Mouse (Mus musculus) kidney, embryonic 14.5 days (tissue): ENCODE data around the gene Kif26b. TPM values are rescaled to one million over a fixed set of nuclear protein-coding genes. Genes with fewer than 3 reads are reported as not detected.

Experiments used
- ATAC-seq: fragments of 200-750 bp; cut with Nextera tagmentation; 2 replicates; pipeline ENCODE4 v1.8.0; 2017; ENCODE audit warnings: moderate number of reproducible peaks, mild to moderate bottlenecking, moderate TSS enrichment, moderate library complexity; ENCODE audit not compliant: low FRiP score, low TSS enrichment
- H3K27ac ChIP-seq: fragments of 300-500 bp; sonication (generic); 2 replicates; pipeline ENCODE4 v1.5.1; 2014; ENCODE audit warnings: low read depth, mild to moderate bottlenecking, low read length, moderate library complexity, mixed read lengths
- H3K27me3 ChIP-seq: fragments of 300-500 bp; sonication (generic); 2 replicates; pipeline ENCODE4 v1.6.1; 2014; ENCODE audit warnings: mild to moderate bottlenecking, low read length; ENCODE audit not compliant: control insufficient read depth, insufficient read depth
- H3K36me3 ChIP-seq: fragments of 300-500 bp; sonication (generic); 2 replicates; pipeline ENCODE4 v1.6.1; 2014; ENCODE audit warnings: low read length, mixed read lengths; ENCODE audit not compliant: control insufficient read depth, insufficient read depth
- H3K4me1 ChIP-seq: fragments of 300-500 bp; sonication (generic); 2 replicates; pipeline ENCODE4 v1.6.1; 2014; ENCODE audit warnings: low read length, mixed read lengths; ENCODE audit not compliant: control insufficient read depth, insufficient read depth
- H3K4me2 ChIP-seq: fragments of 300-500 bp; sonication (generic); replicated peaks from 2 replicates; pipeline ENCODE4 v1.6.1; 2014; ENCODE audit warnings: low read depth, mild to moderate bottlenecking, low read length
- H3K4me3 ChIP-seq: fragments of 300-500 bp; sonication (generic); 2 replicates; pipeline ENCODE4 v1.5.1; 2014; ENCODE audit warnings: mild to moderate bottlenecking, low read length
- H3K9ac ChIP-seq: fragments of 300-500 bp; sonication (generic); 2 replicates; pipeline ENCODE4 v1.6.1; 2014; ENCODE audit warnings: low read depth, mild to moderate bottlenecking, low read length, moderate library complexity
- H3K9me3 ChIP-seq: fragments of 300-500 bp; sonication (generic); 2 replicates; pipeline ENCODE4 v1.6.1; 2016; ENCODE audit warnings: low read length; ENCODE audit not compliant: control insufficient read depth
- WGBS: fragments of 180-500 bp; shearing (Covaris S2); extraction: QIAGEN DNeasy Blood & Tissue Kit; methylation state at CpG from one replicate; pipeline ENCODE4 v1.1.7; 2014; 5-methylcytosine and 5-hydroxymethylcytosine counted together
- polyA plus RNA-seq: library from polyadenylated mRNA; unstranded; fragments of >200 nt; fragmentation: Nextera tagmentation; extraction: Ambion mirVana; gene quantifications from 2 replicates; pipeline ENCODE4 v1.2.1, GENCODE M21; 2014

The Kif26b gene
- polyA plus RNA-seq, 1 experiment from 2014 or later = 22.9 TPM

DNA sequence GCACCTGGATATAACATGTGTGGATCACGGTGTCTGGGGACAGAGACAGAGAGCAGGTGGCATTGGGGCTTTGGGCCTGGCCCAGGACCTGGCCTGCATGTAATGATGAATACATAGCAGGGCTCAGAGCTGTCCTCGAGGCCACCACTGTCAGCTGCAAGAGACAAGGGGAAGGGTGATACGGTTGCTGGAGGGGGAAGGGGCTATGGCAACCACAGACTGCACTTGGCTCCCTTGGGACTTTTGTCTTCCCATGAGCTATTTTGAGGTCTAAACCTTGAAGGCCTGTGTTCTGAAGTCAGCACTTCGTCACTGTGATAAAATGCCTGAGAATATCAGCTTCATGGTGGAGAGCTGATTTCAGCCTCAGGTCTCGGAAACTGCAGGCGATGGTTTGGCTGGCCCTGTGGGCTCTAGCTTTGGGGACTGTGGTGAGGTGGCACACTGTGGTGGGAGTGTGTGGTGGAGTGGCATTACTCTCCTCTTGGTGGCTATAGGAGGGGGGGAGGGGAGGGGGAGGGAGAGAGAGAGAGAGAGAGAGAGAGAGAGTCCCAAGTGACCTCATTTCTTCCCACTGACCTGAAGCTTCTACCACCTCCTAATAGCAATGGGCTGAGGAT is 23.5 kb downstream of the Kif26b start:
- WGBS = 76% methylated on average over 6 of the region's 6 CpGs
- H3K27ac ChIP-seq = no peak overlapping the region
- 0 out of 2 replicates have a peak, but pooled peaks have one; percentile 11 for ATAC-seq

DNA sequence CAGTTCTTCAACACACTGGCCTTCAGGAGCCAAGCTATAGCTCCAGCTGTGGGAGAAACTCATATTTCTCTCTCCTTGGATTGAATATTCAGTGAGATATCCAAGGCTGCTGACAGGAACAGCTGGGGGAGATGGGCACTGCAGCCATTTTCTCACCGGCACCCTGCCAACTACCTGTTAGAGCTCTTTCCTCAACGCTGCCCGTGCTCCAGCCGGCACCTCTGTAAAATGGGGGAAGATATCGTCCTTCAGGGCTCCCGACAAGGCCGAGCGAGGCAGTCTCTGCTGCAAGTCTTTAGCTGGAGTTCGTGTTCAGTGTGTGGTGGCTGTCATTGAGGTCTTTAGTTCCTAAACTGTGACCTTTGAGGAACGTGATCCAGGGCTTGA is 24.0 kb downstream of the Kif26b start:
- Histone ChIP-seq H3K27me3 (no peaks in the 10 kb centered on the region), H3K4me3 (no peak overlapping the region), H3K9me3 (no peaks in the 10 kb centered on the region), H3K4me1 (0 out of 2 replicates have a peak, but pooled peaks cover 2% of the 10 kb centered on the region), H3K36me3 (no peaks in the 10 kb centered on the region; the same call in 1 of the 2 replicates), H3K27ac (no peak overlapping the region), H3K4me2 (no peak overlapping the region), H3K9ac (no peak overlapping the region)
- no peak for ATAC-seq
- 44% methylated on average over 10 of the region's 10 CpGs for WGBS

More for the DNA sequence above, 23.5 kb downstream of the Kif26b start:
- H3K4me1 ChIP-seq = 0 out of 2 replicates have a peak, but pooled peaks cover 2% of the 10 kb centered on the region
- peaks cover 2% of the 10 kb centered on the region; the same call in 1 of the 2 replicates for H3K36me3 ChIP-seq
- H3K9me3 ChIP-seq = no peaks in the 10 kb centered on the region
- H3K9ac ChIP-seq = no peak overlapping the region
- H3K4me2 ChIP-seq = no peak overlapping the region
- H3K4me3 ChIP-seq = no peak overlapping the region
- H3K27me3 ChIP-seq = no peaks in the 10 kb centered on the region

DNA sequence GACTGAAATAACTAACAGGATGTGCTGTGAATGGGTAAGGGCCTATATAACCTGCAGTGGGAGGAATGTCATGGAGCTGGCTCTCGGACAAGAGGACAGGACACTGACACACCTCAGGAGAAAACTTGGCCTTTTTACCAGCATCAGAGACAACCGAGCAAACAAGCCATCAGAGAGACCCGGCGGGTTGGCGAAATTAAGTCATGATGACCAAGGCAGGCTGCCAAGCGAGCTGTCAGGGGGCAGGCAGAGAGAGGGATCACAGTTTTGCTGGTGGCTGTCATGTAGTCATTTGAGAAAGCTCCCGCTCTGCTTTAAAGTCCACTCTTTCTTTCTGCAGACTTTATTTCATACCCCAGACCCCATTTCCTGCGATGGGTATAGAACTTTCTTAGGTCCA is 27.3 kb downstream of the Kif26b start:
- 95% methylated on average over 8 of the region's 8 CpGs for WGBS
- no peak for ATAC-seq

DNA sequence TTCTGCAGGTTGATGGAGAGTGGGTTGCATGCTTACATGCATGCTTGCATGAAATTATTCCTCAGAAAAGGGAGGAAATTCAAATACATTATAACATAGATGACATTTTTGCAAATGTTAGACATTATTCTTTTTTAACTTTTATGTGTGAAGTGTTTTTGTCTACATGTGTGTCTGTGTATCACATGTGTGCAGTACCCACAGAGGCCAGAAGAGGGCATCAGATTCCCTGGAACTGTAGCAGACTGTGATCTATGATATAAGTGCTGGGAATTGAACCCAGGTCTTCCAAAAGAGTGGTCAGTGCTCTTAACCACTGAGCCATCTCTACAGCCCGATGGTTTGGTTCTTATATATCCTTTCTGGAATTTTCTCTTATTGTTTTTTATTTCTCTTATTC is 31.1 kb downstream of the Kif26b start:
- no peaks in the 10 kb centered on the region for H3K36me3 ChIP-seq

More for the DNA sequence above, 27.3 kb downstream of the Kif26b start:
- Histone ChIP-seq H3K4me2 (no peak overlapping the region), H3K4me1 (0 out of 2 replicates have a peak, but pooled peaks cover 2% of the 10 kb centered on the region), H3K27ac (no peak overlapping the region), H3K27me3 (no peaks in the 10 kb centered on the region), H3K4me3 (no peak overlapping the region), H3K36me3 (no peaks in the 10 kb centered on the region), H3K9ac (no peak overlapping the region), H3K9me3 (0 out of 2 replicates have a peak, but pooled peaks cover 5% of the 10 kb centered on the region)

DNA sequence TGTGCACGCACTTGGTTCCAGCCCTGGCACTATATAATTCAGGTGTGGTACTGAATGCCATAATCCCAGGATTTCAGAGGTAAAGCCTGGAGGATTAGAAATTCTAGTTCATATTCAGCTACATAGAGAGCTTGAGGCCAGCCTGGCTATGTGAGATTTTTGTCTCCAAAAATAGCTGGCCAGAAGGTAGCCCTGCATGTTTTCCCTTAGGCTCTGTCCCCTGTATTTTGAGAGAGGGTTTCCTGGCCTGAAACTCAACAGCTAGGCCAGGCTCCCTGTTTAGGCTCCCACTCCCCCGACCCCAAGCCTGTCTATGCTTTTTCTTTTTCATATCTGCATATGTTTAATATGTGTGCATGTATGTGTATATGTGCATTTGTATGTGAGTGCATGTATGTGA is 34.9 kb downstream of the Kif26b start:
- Histone ChIP-seq H3K4me1 (no peaks in the 10 kb centered on the region), H3K27me3 (no peaks in the 10 kb centered on the region), H3K4me2 (no peak overlapping the region), H3K4me3 (no peak overlapping the region), H3K9me3 (0 out of 2 replicates have a peak, but pooled peaks cover 5% of the 10 kb centered on the region), H3K27ac (no peak overlapping the region), H3K36me3 (no peaks in the 10 kb centered on the region), H3K9ac (no peak overlapping the region)
- 59% methylated on average over 2 of the region's 2 CpGs for WGBS
- ATAC-seq = no peak

More for the DNA sequence above, 31.1 kb downstream of the Kif26b start:
- 0 out of 2 replicates have a peak, but pooled peaks cover 5% of the 10 kb centered on the region for H3K9me3 ChIP-seq
- no peak overlapping the region for H3K27ac ChIP-seq
- H3K4me2 ChIP-seq = no peak overlapping the region
- H3K27me3 ChIP-seq = no peaks in the 10 kb centered on the region
- WGBS = 97% methylated on average over 1 of the region's 1 CpGs
- no peak overlapping the region for H3K4me3 ChIP-seq
- H3K4me1 ChIP-seq = no peaks in the 10 kb centered on the region
- no peak overlapping the region for H3K9ac ChIP-seq
- ATAC-seq = no peak

DNA sequence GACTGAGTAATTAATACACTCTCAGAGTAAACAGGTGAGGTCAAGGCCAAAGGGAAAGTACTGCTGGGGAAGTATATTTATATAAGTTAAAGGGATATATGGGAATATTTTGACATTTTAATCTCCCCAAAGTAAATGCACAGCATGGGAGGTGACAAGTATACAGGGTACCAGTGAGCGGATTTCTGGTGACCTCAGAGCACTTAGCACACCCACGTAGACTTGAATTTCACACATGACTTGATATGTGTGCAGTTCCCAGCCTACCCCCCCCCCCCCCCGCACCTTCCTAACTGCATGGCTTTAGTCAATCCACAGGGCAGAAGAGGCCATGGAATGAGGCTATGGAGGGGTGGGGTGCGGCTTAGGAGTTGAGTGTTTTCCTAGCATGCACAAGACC is 35.9 kb downstream of the Kif26b start:
- H3K4me2 ChIP-seq = no peak overlapping the region
- no peaks in the 10 kb centered on the region for H3K36me3 ChIP-seq
- H3K9ac ChIP-seq = no peak overlapping the region
- H3K4me1 ChIP-seq = no peaks in the 10 kb centered on the region
- H3K27ac ChIP-seq = no peak overlapping the region
- WGBS = 52% methylated on average over 3 of the region's 4 CpGs
- no peaks in the 10 kb centered on the region for H3K27me3 ChIP-seq
- no peak overlapping the region for H3K4me3 ChIP-seq
- 0 out of 2 replicates have a peak, but pooled peaks cover 4% of the 10 kb centered on the region for H3K9me3 ChIP-seq
- peak; percentile 37; the same call in 1 of the 2 replicates for ATAC-seq

DNA sequence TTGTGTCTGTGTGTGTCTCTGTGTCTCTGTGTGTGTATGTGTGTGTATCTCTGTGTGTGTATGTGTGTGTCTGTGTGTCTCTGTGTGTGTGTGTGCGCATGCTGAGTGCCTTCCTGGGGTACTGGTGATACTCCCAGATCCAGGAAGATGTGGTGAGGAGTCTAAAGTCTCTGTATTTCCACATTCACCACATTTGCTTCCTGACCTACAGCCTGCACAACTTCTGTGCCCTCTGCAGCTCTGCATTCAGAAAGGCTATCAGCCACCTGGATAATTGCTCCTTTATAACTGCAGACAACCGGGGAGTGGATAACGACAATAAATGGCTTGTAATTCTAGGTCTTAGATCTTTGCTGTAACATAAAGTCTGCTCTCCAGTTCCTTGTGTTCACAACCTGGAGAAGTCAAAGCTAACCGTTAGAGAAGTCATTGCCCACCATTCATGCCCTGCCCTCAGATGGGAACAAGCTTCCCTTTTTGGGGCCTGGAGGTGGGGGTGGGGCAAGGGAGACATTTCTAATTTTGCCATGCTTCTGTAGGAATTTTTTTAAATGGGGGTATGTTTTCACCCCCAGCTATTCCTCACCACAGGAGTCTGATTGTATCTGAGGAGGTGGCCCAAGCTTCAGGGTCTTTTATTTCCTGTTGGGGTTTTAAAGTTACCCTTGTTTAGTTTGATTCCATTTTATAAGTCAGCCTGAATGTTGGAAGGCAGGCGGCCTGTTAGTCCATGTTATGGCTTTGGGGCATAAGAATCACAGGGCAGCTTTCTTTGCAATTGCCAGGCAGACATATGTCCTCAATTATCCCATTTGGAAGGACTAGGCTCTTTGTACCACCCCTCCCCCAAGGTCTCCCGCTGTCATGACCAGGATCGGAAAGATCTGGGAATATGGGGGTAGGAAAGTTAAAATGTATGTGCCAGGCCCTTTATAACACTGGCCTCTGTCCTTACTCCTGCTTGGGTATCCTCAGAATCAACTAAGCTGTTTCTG is 39.9 kb downstream of the Kif26b start:
- 48% methylated on average over 7 of the region's 7 CpGs for WGBS
- no peaks in the 10 kb centered on the region for H3K27me3 ChIP-seq
- H3K9ac ChIP-seq = no peak overlapping the region
- ATAC-seq = no peak
- H3K4me1 ChIP-seq = no peaks in the 10 kb centered on the region
- H3K9me3 ChIP-seq = no peaks in the 10 kb centered on the region
- H3K27ac ChIP-seq = no peak overlapping the region
- H3K36me3 ChIP-seq = no peaks in the 10 kb centered on the region
- H3K4me3 ChIP-seq = no peak overlapping the region
- H3K4me2 ChIP-seq = no peak overlapping the region

DNA sequence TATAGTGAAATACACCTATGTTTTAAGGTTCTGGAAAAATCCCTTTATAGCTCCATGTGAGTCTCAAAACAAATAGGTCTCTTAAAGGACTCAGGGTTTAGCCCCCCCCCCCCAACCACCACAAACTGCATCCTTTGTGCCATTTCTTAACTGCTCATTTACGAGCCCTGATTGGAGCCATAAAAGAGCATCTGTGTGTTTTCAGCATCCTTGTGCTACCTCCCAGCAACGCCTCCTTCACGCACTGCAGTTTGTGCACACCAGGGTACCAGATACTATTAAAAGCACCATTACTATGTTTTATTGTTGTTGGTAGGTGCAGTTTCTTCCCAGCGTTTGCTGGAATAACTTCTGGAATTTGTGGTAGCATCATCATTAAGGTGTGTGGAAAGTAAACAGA is 42.1 kb downstream of the Kif26b start:
- Histone ChIP-seq H3K27ac (no peak overlapping the region), H3K4me3 (no peak overlapping the region), H3K4me1 (no peaks in the 10 kb centered on the region), H3K36me3 (no peaks in the 10 kb centered on the region), H3K9me3 (peaks cover 6% of the 10 kb centered on the region; the same call in 1 of the 2 replicates), H3K4me2 (no peak overlapping the region), H3K9ac (no peak overlapping the region), H3K27me3 (no peaks in the 10 kb centered on the region)
- 28% methylated on average over 4 of the region's 4 CpGs for WGBS
- no peak for ATAC-seq
